Comparison of ENCODE assay signal across 29 mouse cellular contexts in the genomic region with DNA sequence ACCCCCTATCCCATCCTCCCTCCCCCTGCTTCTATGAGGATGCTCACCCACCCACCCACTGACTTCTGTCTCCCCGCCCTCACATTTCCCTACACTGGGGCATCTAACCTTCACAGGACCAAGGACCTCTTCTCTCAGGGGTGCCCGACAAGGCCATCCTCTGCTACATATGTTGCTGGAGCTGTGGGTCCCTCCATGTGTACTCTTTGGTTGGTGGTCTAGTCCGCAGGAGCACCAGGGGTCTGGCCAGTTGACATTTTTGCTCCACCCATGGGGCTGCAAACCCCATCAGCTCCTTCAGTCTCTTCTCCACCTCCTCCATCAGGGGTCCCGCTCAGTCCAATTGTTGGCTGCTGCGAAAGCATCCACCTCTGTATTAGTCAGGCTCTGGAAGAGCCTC.
"Had no signal": no experiment of that assay in that cellular context is flagged by ENCODE, and none has a peak within 500 bp of the region (broad histone marks: within the 10 kb centered on the region; RNA-seq: fewer than 3 reads in every experiment).

No protein-coding gene starts in this region.

- H3K4me3 ChIP-seq: heart, embryonic 12.5 days; heart, embryonic 13.5 days; heart, embryonic 15.5 days; hindbrain, embryonic 10.5 days; hindbrain, embryonic 12.5 days; hindbrain, embryonic 13.5 days; hindbrain, embryonic 15.5 days; intestine, embryonic 15.5 days; kidney, embryonic 15.5 days; layer of hippocampus, adult 2 months; left cerebral cortex, adult 2 months had no signal

- H3K9me3 ChIP-seq: heart, embryonic 12.5 days; heart, embryonic 13.5 days; heart, embryonic 15.5 days; hindbrain, embryonic 10.5 days; hindbrain, embryonic 12.5 days; hindbrain, embryonic 13.5 days; hindbrain, embryonic 15.5 days; intestine, embryonic 15.5 days; kidney, embryonic 15.5 days had no signal

- H3K36me3 ChIP-seq: heart, embryonic 12.5 days; heart, embryonic 13.5 days; heart, embryonic 15.5 days; hindbrain, embryonic 10.5 days; hindbrain, embryonic 12.5 days; hindbrain, embryonic 13.5 days; hindbrain, embryonic 15.5 days; intestine, embryonic 15.5 days; kidney, embryonic 15.5 days had no signal

- H3K27ac ChIP-seq: heart, embryonic 13.5 days; heart, embryonic 15.5 days; hindbrain, embryonic 10.5 days; hindbrain, embryonic 12.5 days; hindbrain, embryonic 13.5 days; hindbrain, embryonic 14.5 days; hindbrain, embryonic 15.5 days; hindbrain, postnatal 0 days; intestine, embryonic 15.5 days; kidney, embryonic 15.5 days; kidney, postnatal 0 days; layer of hippocampus, adult 2 months; left cerebral cortex, adult 2 months had no signal

- DNase-seq: heart, postnatal 14 days; heart, postnatal 36 days; heart, postnatal 4 days; kidney, adult 11 months; kidney, adult 18-20 months; kidney, adult 2 months; kidney, adult 8-10 months; kidney, adult 9 months; kidney, postnatal 10 days; kidney, postnatal 14 days; kidney, postnatal 25 days; kidney, postnatal 36 days; kidney, postnatal 4 days; layer of hippocampus, adult 9-11 months; layer of hippocampus, postnatal 36 days had no signal

- H3K27me3 ChIP-seq: heart, embryonic 12.5 days; heart, embryonic 13.5 days; heart, embryonic 15.5 days; hindbrain, embryonic 12.5 days; hindbrain, embryonic 13.5 days; hindbrain, embryonic 15.5 days; intestine, embryonic 15.5 days; kidney, embryonic 15.5 days had no signal

- H3K4me1 ChIP-seq: heart, embryonic 12.5 days; heart, embryonic 13.5 days; heart, embryonic 15.5 days; hindbrain, embryonic 10.5 days; hindbrain, embryonic 12.5 days; hindbrain, embryonic 13.5 days; hindbrain, embryonic 15.5 days; intestine, embryonic 15.5 days; kidney, embryonic 15.5 days had no signal
